Mouse (Mus musculus) embryonic facial prominence, embryonic 13.5 days (tissue): ENCODE measurements around the gene Atp6ap1. TPM values are rescaled to one million over a fixed set of nuclear protein-coding genes. Genes with fewer than 3 reads are reported as not detected.
A peak's percentile ranks its signal among the peaks of the same experiment; 100 is the strongest.

Experiments
- ATAC-seq: fragments of 200-750 bp; cut with Nextera tagmentation; 2 replicates; pipeline ENCODE4 v1.8.0; 2017; ENCODE audit warnings: low read depth; ENCODE audit not compliant: insufficient number of reproducible peaks, insufficient read depth, low FRiP score, low TSS enrichment
- H3K27ac ChIP-seq: fragments of 300-500 bp; sonication (generic); 2 replicates; pipeline ENCODE4 v1.5.1; 2015; ENCODE audit warnings: moderate library complexity, mild to moderate bottlenecking, inconsistent platforms
- H3K27me3 ChIP-seq: fragments of 300-500 bp; sonication (generic); 2 replicates; pipeline ENCODE4 v1.6.1; 2015; ENCODE audit warnings: mild to moderate bottlenecking, inconsistent platforms
- H3K36me3 ChIP-seq: fragments of 300-500 bp; sonication (generic); 2 replicates; pipeline ENCODE4 v1.6.1; 2015; ENCODE audit warnings: mild to moderate bottlenecking, inconsistent platforms
- H3K4me1 ChIP-seq: fragments of 300-500 bp; sonication (generic); 2 replicates; pipeline ENCODE4 v1.6.1; 2015; ENCODE audit warnings: inconsistent platforms
- H3K4me2 ChIP-seq: fragments of 300-500 bp; sonication (generic); 2 replicates; pipeline ENCODE4 v1.6.1; 2015; ENCODE audit warnings: moderate library complexity, mild to moderate bottlenecking, inconsistent platforms
- H3K4me3 ChIP-seq: fragments of 300-500 bp; sonication (generic); 2 replicates; pipeline ENCODE4 v1.5.1; 2015; ENCODE audit warnings: mild to moderate bottlenecking, inconsistent platforms
- H3K9ac ChIP-seq: fragments of 300-500 bp; sonication (generic); 2 replicates; pipeline ENCODE4 v1.6.1; 2015; ENCODE audit warnings: mild to moderate bottlenecking, inconsistent platforms
- H3K9me3 ChIP-seq: fragments of 300-500 bp; sonication (generic); 2 replicates; pipeline ENCODE4 v1.6.1; 2016; ENCODE audit warnings: inconsistent platforms
- WGBS: fragments of 180-500 bp; shearing (Covaris S2); methylation state at CpG from one replicate; pipeline ENCODE4 v1.1.7; 2015; ENCODE audit warnings: mixed read lengths; 5-methylcytosine and 5-hydroxymethylcytosine counted together
- microRNA-seq: library from miRNA; unstranded; fragments of <30 nt; microRNA quantifications from one replicate; pipeline ENCODE4, GENCODE M21; 2016
- polyA plus RNA-seq: library from polyadenylated mRNA; unstranded; fragments of >200 nt; fragmentation: Nextera tagmentation; extraction: Ambion mirVana; gene quantifications from 2 replicates; pipeline ENCODE4 v1.2.1, GENCODE M21; 2015

The Atp6ap1 gene
- polyA plus RNA-seq, 1 experiment from 2014 or later = 124 TPM

- ATAC-seq = peak; percentile 88
- Histone ChIP-seq H3K36me3 (peaks cover 33% of the 10 kb centered on the region), H3K4me3 (peak within 1 kb of the TSS; percentile 63), H3K27ac (peak within 1 kb of the TSS; percentile 85), H3K4me2 (peak within 1 kb of the TSS; percentile 68), H3K4me1 (peaks cover 3% of the 10 kb centered on the region; the same call in 1 of the 2 replicates), H3K27me3 (no peaks in the 10 kb centered on the region), H3K9me3 (no peaks in the 10 kb centered on the region), H3K9ac (peak within 1 kb of the TSS; percentile 83)
- 27% methylated on average over 58 of the region's 59 CpGs for WGBS
Observed at GRCm38 (mm10) chrX:74312540-74313464, 15.9 kb downstream of the Atp6ap1 start, which contains the start of gene Fam50a. Gene Fam50a (plus strand): TSS chrX:74313033.

GRCm38 (mm10) chrX:74328725-74329161 lies 31.8 kb downstream of the Atp6ap1 start, which contains the start of gene Plxna3:
Gene Plxna3 (plus strand): TSS chrX:74329066.
- H3K36me3 ChIP-seq = peaks cover 8% of the 10 kb centered on the region; the same call in 1 of the 2 replicates
- peak within 1 kb of the TSS; percentile 52 for H3K4me3 ChIP-seq
- peak within 1 kb of the TSS; percentile 69 for H3K4me2 ChIP-seq
- peak within 1 kb of the TSS; percentile 84 for H3K27ac ChIP-seq
- no peaks in the 10 kb centered on the region for H3K27me3 ChIP-seq
- 23% methylated on average over 30 of the region's 30 CpGs for WGBS
- peak within 1 kb of the TSS; percentile 72 for H3K9ac ChIP-seq
- no peaks in the 10 kb centered on the region for H3K9me3 ChIP-seq
- peak; percentile 87 for ATAC-seq
- H3K4me1 ChIP-seq = peaks cover 19% of the 10 kb centered on the region

GRCm38 (mm10) chrX:74329215-74329671 lies 32.3 kb downstream of the Atp6ap1 start:
- H3K4me1 ChIP-seq = peaks cover 19% of the 10 kb centered on the region
- H3K9ac ChIP-seq = peak overlapping the region; percentile 72
- peak overlapping the region; percentile 69 for H3K4me2 ChIP-seq
- 29% methylated on average over 10 of the region's 10 CpGs for WGBS
- H3K27me3 ChIP-seq = no peaks in the 10 kb centered on the region
- no peaks in the 10 kb centered on the region for H3K9me3 ChIP-seq
- peaks cover 9% of the 10 kb centered on the region; the same call in 1 of the 2 replicates for H3K36me3 ChIP-seq
- peak; percentile 56; the same call in 1 of the 2 replicates for ATAC-seq
- peak overlapping the region; percentile 84; the same call in 1 of the 2 replicates for H3K27ac ChIP-seq
- H3K4me3 ChIP-seq = peak overlapping the region; percentile 52

- H3K27me3 ChIP-seq = no peaks in the 10 kb centered on the region
- 42% methylated on average over 2 of the region's 2 CpGs for WGBS
- no peak overlapping the region for H3K27ac ChIP-seq
- no peaks in the 10 kb centered on the region for H3K9me3 ChIP-seq
- H3K4me1 ChIP-seq = peaks cover 19% of the 10 kb centered on the region
- H3K9ac ChIP-seq = peak overlapping the region; percentile 72
- peaks cover 9% of the 10 kb centered on the region; the same call in 1 of the 2 replicates for H3K36me3 ChIP-seq
- ATAC-seq = no peak
- H3K4me3 ChIP-seq = peak overlapping the region; percentile 52
- H3K4me2 ChIP-seq = peak overlapping the region; percentile 69
Observed at GRCm38 (mm10) chrX:74330166-74330930, 33.5 kb downstream of the Atp6ap1 start.

- H3K4me3 ChIP-seq = peak overlapping the region; percentile 49
- H3K27ac ChIP-seq = peak overlapping the region; percentile 62
- 25% methylated on average over 13 of the region's 13 CpGs for WGBS
- no peaks in the 10 kb centered on the region for H3K9me3 ChIP-seq
- no peaks in the 10 kb centered on the region for H3K4me1 ChIP-seq
- no peaks in the 10 kb centered on the region for H3K36me3 ChIP-seq
- H3K27me3 ChIP-seq = no peaks in the 10 kb centered on the region
- peak overlapping the region; percentile 69 for H3K9ac ChIP-seq
- ATAC-seq = no peak
- peak overlapping the region; percentile 62 for H3K4me2 ChIP-seq
Observed at GRCm38 (mm10) chrX:74352645-74353466, 56.0 kb downstream of the Atp6ap1 start.

GRCm38 (mm10) chrX:74353467-74353770 lies 56.5 kb downstream of the Atp6ap1 start, which contains the start of gene Lage3:
Gene Lage3 (minus strand): TSS chrX:74353618.
- Histone ChIP-seq H3K27ac (peak within 1 kb of the TSS; percentile 62), H3K9me3 (no peaks in the 10 kb centered on the region), H3K4me2 (peak within 1 kb of the TSS; percentile 62), H3K4me3 (peak within 1 kb of the TSS; percentile 49), H3K4me1 (no peaks in the 10 kb centered on the region), H3K27me3 (no peaks in the 10 kb centered on the region), H3K9ac (peak within 1 kb of the TSS; percentile 69), H3K36me3 (no peaks in the 10 kb centered on the region)
- 22% methylated on average over 13 of the region's 22 CpGs for WGBS
- peak; percentile 78 for ATAC-seq

Small RNAs within 50 kb of the gene (microRNA-seq; reads per million reads assigned to microRNA genes)
- gene Mir7091 (not detected), gene Mir7092 (not detected)

Other genes with a start within 250 kb of the Atp6ap1 start
- not detected in 2 replicates for gene Opn1mw, start 169.6 kb upstream of the Atp6ap1 start, polyA plus RNA-seq
- 12.1 and 12.6 TPM in 2 replicates for gene Mecp2, start 161.7 kb upstream of the Atp6ap1 start, polyA plus RNA-seq
- gene Tex28, start 129.3 kb upstream of the Atp6ap1 start, polyA plus RNA-seq = not detected in 2 replicates
- gene Tktl1, start 119.8 kb upstream of the Atp6ap1 start, polyA plus RNA-seq = 0.14 TPM in 1 of 2 replicates, not detected in the other
- 289 and 307 TPM in 2 replicates for gene Flna, start 47.3 kb upstream of the Atp6ap1 start, polyA plus RNA-seq
- gene Emd, start 42.4 kb upstream of the Atp6ap1 start, polyA plus RNA-seq = 28.9 and 31.6 TPM in 2 replicates
- 776 and 892 TPM in 2 replicates for gene Rpl10, start 26.3 kb upstream of the Atp6ap1 start, polyA plus RNA-seq
- gene Taz, start 15.2 kb upstream of the Atp6ap1 start, polyA plus RNA-seq = 92.8 and 94.8 TPM in 2 replicates
- 11.3 and 14.9 TPM in 2 replicates for gene Dnase1l1, start 14.8 kb upstream of the Atp6ap1 start, polyA plus RNA-seq
- 254 and 268 TPM in 2 replicates for gene Gdi1, start 7.9 kb downstream of the Atp6ap1 start, polyA plus RNA-seq
- 61.2 and 69.3 TPM in 2 replicates for gene Fam50a, start 15.9 kb downstream of the Atp6ap1 start, polyA plus RNA-seq
- 21.4 and 25.1 TPM in 2 replicates for gene Plxna3, start 32.0 kb downstream of the Atp6ap1 start, polyA plus RNA-seq
- 113 and 129 TPM in 2 replicates for gene Lage3, start 56.5 kb downstream of the Atp6ap1 start, polyA plus RNA-seq
- gene Ubl4a, start 76.1 kb downstream of the Atp6ap1 start, polyA plus RNA-seq = 67.2 and 71.1 TPM in 2 replicates
- 19.5 and 20.2 TPM in 2 replicates for gene Slc10a3, start 76.3 kb downstream of the Atp6ap1 start, polyA plus RNA-seq
- 38.1 and 45.5 TPM in 2 replicates for gene Fam3a, start 96.2 kb downstream of the Atp6ap1 start, polyA plus RNA-seq
- 17.9 and 18.8 TPM in 2 replicates for gene Ikbkg, start 96.2 kb downstream of the Atp6ap1 start, polyA plus RNA-seq
- gene G6pdx, start 132.1 kb downstream of the Atp6ap1 start, polyA plus RNA-seq = 49.1 and 54.5 TPM in 2 replicates
- not detected in 2 replicates for gene Gm6880, start 184.3 kb downstream of the Atp6ap1 start, polyA plus RNA-seq